Mouse (Mus musculus): ENCODE results near the gene Sectm1a.
"Not testable (repeated sequence)": the region's sequence is repeated elsewhere in the genome, so short reads cannot be mapped to it uniquely, and the experiment has no call there.

Sectm1a gene

DNA sequence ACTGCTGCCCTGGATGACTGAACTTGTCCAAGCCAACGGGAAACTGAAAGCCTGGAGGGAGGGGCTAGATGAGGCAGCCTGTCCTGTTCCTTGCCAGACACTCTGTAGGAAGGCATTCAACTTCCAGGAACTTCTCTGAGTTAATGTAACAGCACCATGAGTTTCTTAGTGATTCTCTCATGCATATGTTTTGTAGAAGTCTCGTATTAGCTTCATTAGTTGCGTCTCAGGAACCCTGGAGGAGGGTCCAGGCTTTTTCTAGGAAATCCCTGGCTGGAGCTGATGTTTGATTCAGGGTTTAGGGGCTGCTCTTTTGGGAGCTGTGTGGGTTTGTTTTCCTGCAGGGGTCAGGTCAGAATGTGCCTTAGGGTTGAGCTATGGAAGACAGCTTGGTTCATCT lies at the start of gene Sectm1a:
Gene Sectm1a (minus strand): TSS at position 101 of the 400 bp plus-strand sequence.
- no peak for DNase-seq

DNA sequence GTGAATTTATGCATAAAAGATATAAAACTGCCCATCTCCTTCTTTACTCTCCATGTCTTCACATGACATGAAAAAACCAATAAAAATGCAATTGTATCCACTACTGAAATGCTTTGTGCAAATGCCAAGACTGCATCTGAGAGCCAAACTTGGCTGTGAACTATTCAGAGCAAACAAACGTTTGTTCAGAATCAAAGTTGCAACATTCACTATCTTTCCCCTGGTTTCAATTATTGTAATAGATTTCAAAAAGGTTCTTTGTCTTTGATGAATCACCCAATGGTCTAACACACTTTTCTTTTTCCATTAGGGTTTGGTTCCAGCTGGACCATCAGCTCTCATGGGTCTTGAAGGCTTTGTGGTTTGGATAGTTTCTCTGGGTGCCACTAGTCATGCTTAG lies 48.6 kb upstream of the Sectm1a start:
- DNase-seq = no peak

DNA sequence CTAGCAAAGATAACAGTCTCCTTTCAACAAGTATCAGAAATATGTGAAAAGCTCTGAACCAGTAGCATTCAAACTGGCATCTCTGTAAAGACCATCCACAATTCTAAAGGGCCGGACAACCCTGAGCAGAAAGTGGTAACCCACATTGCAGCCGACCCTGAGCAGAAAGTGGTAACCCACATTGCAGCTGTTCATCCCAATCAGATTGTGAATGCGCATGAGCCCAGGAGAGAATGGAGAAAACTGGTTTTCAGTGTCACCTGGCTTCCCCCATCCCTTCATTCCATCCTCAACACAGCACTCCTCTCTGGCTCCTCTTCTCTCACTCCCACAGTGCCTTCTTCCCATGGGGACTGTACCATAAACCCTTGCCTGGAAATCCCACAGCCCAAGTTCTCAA lies 46.4 kb upstream of the Sectm1a start:
- DNase-seq = no peak

DNA sequence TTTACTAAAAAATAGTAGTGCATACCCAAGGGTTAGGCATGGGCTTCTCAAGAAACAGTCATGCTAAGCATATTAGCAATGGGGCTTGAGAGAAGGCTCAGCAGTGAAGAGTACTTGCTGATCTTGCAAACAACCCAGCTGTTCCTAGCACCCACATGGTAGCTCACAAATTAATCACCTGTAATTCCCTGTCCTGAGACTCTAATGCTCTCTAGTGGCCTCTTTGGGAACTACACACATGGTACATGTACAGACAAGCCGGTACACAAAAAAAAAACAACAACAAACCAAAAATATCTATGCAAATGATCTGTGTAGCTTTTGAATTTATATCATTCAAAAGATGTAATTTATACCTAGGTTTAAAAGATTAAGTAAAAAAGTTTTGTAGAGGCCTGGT lies 45.4 kb upstream of the Sectm1a start:
- DNase-seq = no peak

DNA sequence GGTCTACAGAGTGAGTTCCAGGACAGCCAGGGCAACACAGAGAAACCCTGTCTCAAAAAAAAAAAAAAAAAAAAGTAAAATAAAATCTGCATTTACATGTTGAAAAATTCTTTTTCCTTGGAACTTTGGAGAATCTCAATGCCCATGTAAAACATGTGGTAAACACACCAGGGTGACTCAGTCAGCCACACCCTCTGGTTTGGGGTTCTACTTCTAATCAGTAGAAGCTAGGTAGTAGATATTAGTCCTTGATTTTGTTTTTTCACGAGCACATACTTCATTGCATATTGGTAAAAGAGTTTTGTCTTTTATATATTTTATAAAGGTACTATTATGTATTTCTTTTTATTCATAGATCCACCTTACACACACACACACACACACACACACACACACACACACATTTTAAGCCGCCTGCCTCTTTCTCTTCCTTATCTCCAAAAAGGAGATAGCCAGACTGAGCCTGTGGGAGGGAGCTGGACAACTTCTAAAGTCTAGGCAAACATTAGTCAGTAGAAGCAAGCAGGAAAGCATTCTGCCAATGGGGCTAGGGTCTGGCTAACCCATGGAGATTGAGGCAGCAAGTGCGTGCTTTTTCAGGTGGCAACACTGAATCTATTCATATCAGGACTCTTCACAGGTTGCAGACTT lies 44.6 kb upstream of the Sectm1a start:
- DNase-seq = no peak

DNA sequence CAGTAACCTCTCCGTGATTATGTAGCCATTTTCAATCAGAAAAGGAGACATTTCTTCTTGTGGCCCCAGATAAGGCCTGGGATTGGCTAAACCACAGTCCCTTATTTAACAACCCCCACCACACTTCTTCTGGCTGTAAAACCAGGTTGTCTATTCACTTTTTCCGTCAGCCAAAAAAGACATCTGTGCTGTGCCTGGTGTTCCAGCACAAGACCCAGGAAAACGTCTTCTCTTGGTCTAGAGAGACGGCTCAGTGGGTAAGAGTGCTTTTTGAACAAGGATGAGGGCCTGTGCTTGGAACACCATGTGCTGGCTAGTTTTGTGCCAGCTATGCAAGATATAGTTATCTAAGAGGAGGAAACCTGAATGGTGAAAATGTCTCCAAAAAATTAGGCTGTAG lies 42.4 kb upstream of the Sectm1a start:
- DNase-seq = no peak

DNA sequence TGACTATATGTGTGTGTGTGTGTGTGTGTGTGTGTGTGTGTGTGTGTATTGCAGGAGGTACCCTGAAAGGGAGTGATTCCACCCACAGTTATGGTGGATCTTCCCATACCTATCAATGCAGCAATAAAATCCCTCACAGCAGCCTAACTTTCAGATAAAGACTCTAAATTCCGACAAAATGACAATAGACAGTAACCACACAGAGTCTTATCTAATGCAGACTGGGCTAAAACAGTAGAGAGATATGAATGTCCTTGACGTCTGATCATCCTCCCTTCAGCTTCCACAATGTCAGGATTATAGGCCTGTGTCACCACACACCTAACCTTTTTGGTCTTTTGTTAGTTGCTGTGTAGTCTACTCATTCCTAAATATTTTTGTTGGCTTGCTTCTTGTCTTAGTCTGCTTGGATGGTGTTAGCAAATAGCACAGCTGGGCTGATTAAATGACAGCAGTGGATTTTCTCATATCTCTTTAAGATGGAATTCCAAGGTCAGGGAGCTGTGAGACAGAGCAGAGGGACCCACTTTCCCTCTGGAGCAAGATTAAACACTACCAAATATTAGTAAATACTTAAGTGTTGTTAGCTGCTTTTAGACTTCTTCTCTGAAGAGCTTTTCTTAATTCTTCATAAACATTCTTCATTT lies 41.1 kb upstream of the Sectm1a start:
- DNase-seq = no peak

DNA sequence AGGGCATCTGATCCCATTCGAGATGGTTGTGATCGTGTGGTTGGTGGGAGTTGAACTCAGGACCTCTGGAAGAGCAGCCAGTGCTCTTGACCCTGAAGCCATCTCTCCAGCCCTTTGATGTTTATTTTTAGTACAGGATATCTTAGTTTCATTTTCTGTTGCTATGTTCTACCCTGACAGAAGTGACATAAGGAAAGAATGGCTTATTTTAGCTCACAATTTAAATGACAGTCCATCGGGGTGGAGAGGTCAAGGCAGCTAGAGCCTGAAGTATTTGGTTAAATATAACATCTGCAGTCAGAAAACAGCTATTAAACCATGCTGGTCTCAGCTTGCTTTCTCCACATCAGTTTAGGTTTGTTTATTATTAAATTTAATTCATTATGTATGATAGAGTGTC lies 40.1 kb upstream of the Sectm1a start:
- no peak for DNase-seq

DNA sequence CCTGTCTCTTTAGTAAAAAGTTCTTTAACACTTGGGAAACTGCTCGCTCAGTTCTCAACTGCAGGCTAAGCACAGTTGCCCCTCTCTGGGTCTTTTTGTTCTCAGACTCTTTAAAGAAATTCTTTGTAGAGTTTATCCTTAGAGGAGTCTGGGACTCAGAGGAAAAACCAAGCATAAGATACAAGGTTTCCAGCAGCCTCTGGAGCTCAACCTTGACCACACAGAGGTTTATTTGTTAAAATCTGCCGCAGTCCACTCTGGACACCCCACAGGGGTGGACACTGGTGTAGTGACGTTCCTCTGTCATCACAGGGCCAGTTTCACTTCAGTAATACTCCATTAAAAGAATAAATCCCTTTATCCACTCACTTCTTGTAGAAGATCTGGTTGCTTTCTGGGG lies 37.6 kb upstream of the Sectm1a start, which contains the start of gene Tex19.2:
Gene Tex19.2 (minus strand): TSS at position 101 of the 400 bp plus-strand sequence.
- DNase-seq = no peak

DNA sequence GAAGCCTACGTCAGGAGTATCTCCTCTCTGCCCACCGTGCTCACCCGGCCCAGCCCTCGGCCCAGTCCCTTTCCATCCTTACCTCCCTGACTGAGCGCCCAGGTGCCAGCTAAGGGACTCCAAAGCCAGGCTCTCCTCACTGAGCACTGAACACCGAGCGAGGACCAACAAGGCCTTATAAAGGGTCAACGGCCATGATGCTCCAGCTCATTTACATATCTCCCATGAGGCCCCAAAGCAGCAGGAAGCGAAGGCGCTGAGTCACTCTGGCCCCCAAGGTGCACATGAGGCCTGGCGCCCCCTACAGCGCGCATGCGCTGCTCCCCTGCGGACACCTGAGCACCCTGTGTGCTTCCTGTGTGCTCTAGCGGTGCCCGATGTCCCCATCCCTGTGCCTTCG lies 37.1 kb upstream of the Sectm1a start:
- DNase-seq = no peak

DNA sequence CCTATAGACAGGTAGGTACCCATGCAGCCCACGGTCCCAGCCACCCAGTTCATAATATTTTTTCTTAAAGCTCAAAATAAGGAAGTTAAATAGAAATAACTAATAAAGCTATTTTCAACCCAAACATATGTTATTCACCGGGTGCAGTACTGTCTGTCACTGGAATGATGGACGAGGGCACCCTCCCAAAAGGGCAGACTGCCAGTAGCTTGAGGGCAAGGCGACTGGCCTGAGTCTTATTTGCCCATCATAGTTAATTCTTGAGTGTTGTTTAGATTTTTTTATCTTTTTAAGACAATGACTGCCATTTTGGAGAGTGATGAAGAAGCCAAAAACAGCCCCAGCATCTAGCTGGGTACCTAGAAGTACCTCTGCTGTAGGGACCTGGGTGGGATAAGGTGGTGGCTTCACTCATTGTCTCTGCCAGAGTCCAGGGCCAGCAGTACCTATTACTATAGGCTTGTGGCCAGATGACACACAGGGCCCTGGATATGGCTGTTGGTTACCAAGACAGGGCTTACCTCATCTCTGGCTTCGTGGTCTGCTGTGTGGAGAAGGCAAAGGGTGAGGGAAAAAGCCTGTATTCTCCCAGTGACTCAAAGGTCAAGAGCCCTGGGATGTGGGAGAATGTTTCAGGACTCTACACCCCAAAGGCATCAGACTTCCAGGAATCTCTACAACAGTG lies 31.2 kb upstream of the Sectm1a start:
- no peak for DNase-seq

DNA sequence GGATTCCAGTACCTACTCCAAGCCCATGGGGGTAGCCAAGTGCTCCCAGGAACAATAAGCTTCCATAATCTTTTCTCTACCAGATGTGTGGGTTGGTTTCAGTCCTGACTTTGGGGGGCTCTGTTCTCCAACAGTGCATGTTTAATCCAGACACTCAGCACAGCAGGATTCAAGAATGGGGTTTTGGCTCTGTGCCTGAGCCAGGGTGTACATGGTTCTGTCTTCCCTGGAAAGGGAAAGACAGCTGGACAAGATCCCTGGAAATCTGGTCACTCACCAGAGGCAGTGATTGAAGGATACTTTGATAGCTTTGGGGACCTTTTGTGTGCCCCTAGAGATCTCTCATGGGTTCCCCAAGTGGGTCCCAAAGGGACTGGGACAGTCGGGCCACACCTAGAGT lies 30.6 kb upstream of the Sectm1a start:
- DNase-seq = no peak

DNA sequence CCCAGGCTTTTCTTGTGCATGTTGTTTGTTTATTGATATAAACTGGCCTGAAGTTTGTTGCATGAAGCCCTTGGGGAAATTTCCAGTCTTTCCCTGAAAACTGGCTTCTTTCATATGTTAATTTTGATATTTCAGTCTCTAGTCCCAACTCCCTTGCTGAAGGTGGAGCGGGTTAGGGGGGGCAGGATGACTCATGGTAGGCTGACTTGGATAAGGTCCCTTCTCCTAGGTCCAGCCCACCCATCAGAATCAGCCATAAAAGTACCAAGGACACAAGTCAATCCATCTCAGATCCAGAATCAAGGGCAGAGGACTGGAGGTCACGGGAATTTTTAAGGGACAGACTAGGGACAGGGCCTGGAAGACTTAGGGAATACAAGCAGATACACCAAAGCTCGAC lies 30.0 kb upstream of the Sectm1a start:
- DNase-seq = no peak

DNA sequence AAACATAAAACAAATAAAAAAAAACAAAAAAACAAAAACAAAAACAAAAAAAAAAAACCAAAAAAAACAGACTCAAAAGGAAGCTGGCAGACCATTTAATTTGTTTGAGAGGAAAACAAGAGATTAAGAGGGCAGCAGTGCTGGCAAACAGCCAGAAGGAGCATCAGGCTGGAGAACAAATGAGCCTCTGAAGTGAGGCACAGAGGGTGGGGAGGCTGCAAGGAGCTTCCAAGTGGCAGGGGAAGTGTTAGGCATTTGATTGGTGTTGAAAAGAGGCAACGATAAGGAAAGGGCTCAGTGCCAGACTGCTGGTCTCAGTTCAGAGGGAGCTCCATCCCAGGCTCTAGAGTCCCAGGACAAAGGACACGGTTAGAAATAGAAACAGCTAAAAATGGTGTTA lies 29.0 kb upstream of the Sectm1a start:
- DNase-seq = no peak

DNA sequence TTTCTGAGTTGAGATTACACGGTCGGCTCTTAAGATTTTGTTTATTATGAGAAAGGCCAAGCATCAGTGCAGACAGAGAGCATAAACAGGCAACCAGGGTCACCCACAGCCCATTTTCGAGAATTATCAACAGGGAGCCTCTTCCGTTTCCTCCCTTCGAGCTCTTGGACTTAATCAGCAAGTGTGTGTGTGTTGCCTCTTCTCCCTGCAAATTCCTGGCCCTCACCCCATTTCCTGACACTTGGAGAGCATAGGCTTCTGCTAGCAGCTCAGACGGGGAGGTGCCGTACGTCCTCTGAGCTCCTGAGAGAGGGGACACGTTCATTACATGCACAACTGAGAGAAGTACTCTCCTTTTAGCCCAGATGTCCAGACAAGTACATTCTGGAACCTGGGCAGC lies 27.0 kb upstream of the Sectm1a start:
- no peak for DNase-seq

DNA sequence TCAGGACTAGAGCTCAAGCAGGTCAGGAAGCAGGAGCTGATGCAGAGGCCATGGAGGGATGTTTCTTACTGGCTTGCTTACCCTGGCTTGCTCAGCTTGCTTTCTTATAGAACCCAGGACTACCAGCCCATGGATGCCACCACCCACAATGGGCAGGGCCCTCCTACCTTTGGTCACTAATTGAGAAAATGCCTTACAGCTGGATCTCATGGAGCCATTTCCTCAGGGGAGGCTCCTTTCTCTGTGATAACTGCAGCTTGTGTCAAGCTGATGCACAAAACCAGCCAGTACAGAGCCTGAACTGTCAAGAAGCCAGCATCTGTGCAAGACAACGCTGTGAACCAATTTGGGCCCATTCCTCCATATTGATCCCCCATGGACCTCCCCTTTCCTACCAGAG lies 26.2 kb upstream of the Sectm1a start:
- DNase-seq = not testable (repeated sequence)

DNA sequence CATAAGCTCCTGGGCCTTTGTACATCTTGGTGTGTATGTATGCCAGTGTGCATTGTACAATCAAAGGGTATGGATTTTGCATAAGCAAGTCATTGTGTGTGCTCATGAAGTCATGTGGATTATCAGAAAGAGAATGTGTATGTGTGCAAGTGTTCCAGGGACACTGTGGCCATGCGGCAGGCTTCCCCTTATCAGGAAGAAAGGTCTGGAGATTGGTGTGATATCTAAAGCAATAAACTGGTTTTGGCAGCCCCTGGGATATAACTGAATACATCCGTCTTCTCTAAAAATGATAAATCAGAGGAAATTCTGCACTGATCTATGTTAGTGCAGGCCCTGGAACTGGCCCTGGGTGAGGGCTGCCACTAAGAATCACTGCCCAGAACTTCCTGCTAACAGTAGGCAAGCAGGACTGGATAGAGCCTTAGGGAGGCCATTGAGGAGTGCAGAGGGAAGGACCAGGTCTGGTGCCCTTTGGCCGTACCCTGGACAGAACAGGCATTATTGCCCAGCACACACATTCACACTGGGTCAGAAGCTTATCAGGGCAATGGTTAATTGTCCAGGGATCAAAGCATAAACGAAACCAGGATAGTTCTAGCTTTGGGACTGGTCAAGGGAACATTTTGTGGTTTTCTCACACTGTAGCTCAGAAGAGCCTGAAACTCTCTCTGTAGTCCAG lies 20.2 kb upstream of the Sectm1a start:
- no peak for DNase-seq

DNA sequence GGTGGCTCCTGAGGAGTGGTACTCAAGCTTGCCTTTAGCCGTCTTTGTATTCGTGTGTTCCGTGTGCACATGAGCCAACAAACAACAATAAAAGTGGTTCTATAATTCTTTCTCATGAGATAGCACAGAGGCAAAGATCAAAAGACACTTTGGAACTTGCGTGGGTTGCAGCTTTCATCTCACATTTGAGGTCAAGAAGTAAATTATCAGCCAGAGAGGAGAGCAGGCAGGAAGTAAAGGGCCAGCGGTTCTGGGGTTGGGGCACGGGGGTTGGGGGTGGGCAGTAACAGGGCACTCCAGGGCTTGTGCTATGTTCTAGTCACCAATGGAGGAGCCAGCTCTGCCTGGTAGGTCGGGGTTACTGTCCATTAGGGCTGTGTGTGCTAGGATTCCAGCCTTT lies 19.7 kb upstream of the Sectm1a start:
- DNase-seq = no peak

DNA sequence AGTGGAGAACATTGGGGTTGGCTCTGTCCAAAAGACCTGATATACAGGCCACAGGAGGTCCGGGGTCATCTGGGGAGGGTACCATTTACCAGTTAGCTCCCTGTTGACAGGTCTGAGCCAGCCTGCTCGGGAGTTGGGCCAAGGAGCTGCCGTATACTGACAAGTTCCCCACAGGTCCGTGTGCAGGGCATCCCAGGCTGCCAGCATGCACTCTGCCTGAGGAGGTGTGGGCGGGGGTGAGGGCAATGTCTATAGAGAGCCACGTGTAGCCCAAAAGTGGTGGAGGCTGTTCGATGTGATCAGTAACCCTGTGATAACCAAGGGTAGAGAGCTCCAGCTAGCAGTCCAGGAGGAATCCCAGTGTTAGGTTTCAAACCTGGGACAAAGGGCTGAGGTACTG lies 18.7 kb upstream of the Sectm1a start:
- DNase-seq = no peak

DNA sequence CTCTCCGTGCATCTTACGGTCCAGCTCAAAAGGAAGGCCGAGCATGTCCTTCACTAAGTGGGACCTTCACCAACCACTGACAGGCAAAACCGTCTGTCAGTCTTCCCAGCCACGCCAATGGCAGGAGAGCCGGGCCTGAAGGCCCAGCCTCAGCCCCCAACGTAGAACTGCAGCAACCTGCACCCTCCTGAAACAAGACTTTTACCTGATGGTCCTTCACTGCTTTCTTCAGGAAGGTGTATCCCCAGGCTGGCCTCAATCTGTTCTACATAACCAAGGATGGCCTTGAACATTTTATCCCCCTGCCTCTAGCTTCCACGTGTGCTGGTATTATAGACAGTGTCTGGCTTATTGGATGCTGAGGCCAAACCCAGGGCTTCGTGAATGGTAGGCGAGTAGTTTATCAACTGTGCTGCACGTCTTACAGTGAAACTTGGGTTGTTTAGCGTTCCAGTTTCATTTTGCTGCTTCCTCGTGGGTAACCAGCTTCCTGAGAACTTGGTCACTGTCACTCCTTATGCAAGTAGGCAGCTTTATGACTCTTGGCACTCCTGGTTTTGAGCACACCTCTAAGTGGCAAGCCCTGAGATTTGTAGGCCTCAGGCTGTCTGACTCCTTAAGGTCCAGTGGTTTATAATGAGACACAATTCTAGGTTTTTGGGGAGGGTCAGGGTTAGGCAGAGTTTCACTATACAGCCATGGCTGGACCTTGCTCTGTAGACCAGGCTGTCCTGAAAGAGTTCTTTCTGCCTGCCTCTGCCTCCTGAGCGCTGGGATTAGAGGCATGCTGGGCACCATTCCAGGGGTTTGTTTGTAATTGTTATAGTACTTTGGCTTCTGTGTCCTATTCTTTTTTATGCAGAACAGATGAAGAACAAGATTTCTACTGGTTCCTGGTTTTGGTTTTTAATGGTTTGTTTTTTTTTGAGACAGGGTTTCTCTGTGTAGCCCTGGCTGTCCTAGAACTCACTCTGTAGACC lies 11.9 kb upstream of the Sectm1a start:
- DNase-seq = no peak

DNA sequence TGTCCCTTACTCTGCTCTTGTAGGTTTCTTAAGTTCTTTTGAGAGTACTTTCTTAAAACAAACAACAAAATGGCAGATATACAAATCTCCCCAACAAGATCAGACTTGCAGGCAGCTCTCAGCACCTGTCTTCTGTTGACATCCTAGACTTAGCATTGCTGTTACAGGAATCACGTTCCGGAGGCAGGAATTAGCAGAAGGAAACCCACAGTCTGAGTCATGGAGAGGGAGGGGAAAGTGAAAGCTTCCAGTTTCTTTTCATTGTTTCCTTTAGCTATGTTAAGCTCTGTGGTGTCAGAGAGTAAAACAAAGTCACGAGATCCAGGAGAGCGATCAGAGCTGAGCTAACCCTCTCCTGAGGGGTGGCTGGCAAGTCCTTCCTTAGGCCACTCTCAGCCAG lies 9.9 kb upstream of the Sectm1a start:
- no peak for DNase-seq

DNA sequence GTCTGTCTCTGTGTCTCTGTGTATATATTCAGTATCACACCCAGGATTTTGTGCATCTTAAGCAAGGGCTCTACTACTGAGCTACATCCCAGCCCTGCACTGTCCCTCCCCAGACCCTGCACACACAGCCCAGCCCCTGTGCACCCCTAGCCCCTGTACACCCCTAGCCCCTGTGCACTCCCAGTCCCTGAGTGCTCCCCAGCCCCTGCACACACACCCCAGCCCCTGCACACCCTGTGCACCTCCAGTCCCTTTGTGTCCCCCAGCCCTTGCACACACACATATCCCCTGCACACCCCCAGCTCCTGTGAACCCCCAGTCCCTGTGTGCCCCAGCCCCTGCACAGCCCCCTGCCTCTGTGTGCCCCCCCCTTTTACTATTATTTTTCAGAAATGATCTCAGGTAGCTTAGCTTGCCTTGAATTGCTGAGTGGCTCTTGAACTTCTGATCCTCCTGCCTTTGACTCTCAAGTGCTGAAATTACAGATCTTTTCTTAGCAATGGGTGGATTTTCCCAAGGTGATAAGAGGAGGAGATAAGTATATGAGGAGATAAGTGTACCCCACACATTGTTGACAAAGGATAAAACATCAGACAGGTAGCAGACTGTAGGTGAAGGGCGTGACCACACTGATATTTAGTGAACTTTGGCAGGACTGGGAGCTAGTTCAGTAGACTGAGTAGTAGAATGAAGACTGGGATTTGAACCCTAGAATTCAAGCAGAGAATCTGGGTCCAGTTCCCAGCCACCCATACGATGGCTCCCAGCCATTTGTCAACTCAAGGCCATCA lies 8.9 kb upstream of the Sectm1a start:
- no peak for DNase-seq

All from thymus, adult 18-20 months (tissue).